ENCODE assay signal across 16 mouse cellular contexts in the genomic region with DNA sequence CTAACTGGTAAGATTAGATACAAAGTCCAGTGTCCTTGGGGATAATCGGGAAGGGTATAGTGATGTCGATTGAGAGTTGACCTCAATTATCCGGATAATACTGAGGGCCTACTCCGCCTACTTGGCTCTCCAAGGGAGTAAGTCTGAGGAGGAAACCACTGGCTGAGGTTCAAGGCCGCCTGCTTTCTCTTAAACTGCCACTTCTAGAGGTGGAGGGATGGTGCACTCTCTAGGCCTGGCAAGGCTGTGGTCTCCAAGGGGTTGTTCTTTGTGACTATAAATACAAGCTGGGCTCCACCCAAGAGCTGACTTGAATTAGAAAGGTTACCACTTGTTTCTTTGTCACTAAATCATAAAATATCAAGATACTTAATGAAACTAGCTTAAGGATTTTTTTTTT. TPM values are rescaled to one million over a fixed set of nuclear protein-coding genes. Genes with fewer than 3 reads are reported as not detected.
DNase-seq lines count a peak whose midpoint lies in the region; ATAC-seq and TF ChIP-seq lines count a peak whose summit lies in the region.
"Had no signal": no experiment of that assay in that cellular context is flagged by ENCODE, and none has a peak within 500 bp of the region (broad histone marks: within the 10 kb centered on the region; RNA-seq: fewer than 3 reads in every experiment).

No protein-coding gene starts in this region.

- no peak overlapping the region for H3K4me3 ChIP-seq in heart, adult 2 months
- H3K4me3 ChIP-seq: embryonic facial prominence, embryonic 12.5 days; forebrain, embryonic 10.5 days had no signal

- no peak overlapping the region for H3K27ac ChIP-seq in heart, adult 2 months
- H3K27ac ChIP-seq: embryonic facial prominence, embryonic 12.5 days; forebrain, embryonic 10.5 days; liver, embryonic 14.5 days had no signal

- no peak for ATAC-seq in granulocyte monocyte progenitor cell, adult 5-6 weeks (replicated peaks; ENCODE audit: poor library complexity, severe bottlenecking)

- no peak for TF ChIP-seq POLR2A in heart, adult 2 months (IDR thresholded peaks at IDR 0.05; ENCODE audit: insufficient read depth, low read depth, low read length)

- H3K36me3 ChIP-seq in heart, adult 2 months (ENCODE audit: control insufficient read depth, insufficient read depth, low read length), result peaks cover 3% of the 10 kb centered on the region; the same call in 1 of the 2 replicates

- intact Hi-C loops in heart, adult 2 months (cut with DNase I), result no loop called here
- intact Hi-C loops in heart, postnatal 25 days (cut with DNase I), result no loop called here

- no peaks in the 10 kb centered on the region for H3K27me3 ChIP-seq in heart, adult 2 months (ENCODE audit: control insufficient read depth, insufficient read depth, low read length)
- H3K27me3 ChIP-seq: CH12.LX; embryonic facial prominence, embryonic 12.5 days had no signal

- peaks cover 2% of the 10 kb centered on the region for H3K4me1 ChIP-seq in heart, adult 2 months (ENCODE audit: control insufficient read depth, insufficient read depth, low read length)
- H3K4me1 ChIP-seq: embryonic facial prominence, embryonic 12.5 days had no signal

- H3K9ac ChIP-seq in heart, adult 2 months (ENCODE audit: low read depth, low read length), result no peak overlapping the region
- H3K9ac ChIP-seq: embryonic facial prominence, embryonic 12.5 days; liver, embryonic 14.5 days had no signal

- TF ChIP-seq EP300 in heart, adult 2 months (IDR thresholded peaks at IDR 0.05; ENCODE audit: insufficient read depth, low read depth, low read length), result no peak

- DNase-seq in adrenal gland, adult (ENCODE audit: inconsistent age in 2 of 2, low spot score in 1 of 2), result peak; percentile 27 to 63
- DNase-seq in adrenal gland, adult 18-20 months (ENCODE audit: low spot score in 2 of 2), result no peak
- peak; percentile 26 to 41 for DNase-seq in heart, adult 2 months
- no peak for DNase-seq in heart, postnatal 25 days (ENCODE audit: low spot score)
- peak; percentile 14 for DNase-seq in adrenal gland, adult 8-10 months
- DNase-seq in ovary, adult 18-20 months (ENCODE audit: low spot score), result peak; percentile 73
- DNase-seq in right cerebral cortex, adult 2 months (ENCODE audit: low spot score in 2 of 2), result no peak
- DNase-seq: kidney, adult 8-10 months; lung, postnatal 36 days; right cerebral cortex, postnatal 25 days; thymus, postnatal 4 days had no signal

- TF ChIP-seq CTCF in heart, adult 2 months (IDR thresholded peaks at IDR 0.05), result no peak

- 36% methylated on average over 5 of the region's 5 CpGs for WGBS in heart, adult 2 months

- no peaks in the 10 kb centered on the region for H3K79me2 ChIP-seq in heart, adult 2 months (replicated peaks; ENCODE audit: control insufficient read depth, insufficient read depth, low read length)

RNA-seq across cellular contexts. Expression of gene Cdc40, which starts 43.0 kb away (rescaled TPM):
- total RNA-seq in adrenal gland, adult 18-20 months (2021), result 10 to 100 TPM; 20.6 to 23.3 TPM
- total RNA-seq in heart, adult 2 months (2021), result 10 to 100 TPM; 18.6 to 19.3 TPM
- polyA plus RNA-seq in heart, adult 2 months (2012; rRNA removed), result 8.6 and 19.1 TPM in 2 replicates
- 10 to 100 TPM; 19.1 to 20.2 TPM for total RNA-seq in heart, postnatal 25 days (2021)
- 10 to 100 TPM; 27.0 to 33.0 (median 28.7) TPM for total RNA-seq in adrenal gland, adult 8-10 months (2022)
- total RNA-seq in granulocyte monocyte progenitor cell, adult 5-6 weeks (2014; fragmentation: Nextera tagmentation), result 63.7 and 64.7 TPM in 2 replicates
- 42.3 and 48.3 TPM in 2 replicates for total RNA-seq in granulocyte monocyte progenitor cell, adult 5-6 weeks (2017)

RNA-seq across cellular contexts. Expression of gene Wasf1, which starts 43.2 kb away (rescaled TPM):
- total RNA-seq in adrenal gland, adult 18-20 months (2021), result 1 to 10 TPM; 2.9 to 5.2 TPM
- under 1 TPM; 0.43 to 0.63 TPM for total RNA-seq in heart, adult 2 months (2021)
- 0.47 and 0.53 TPM in 2 replicates for polyA plus RNA-seq in heart, adult 2 months (2012; rRNA removed)
- total RNA-seq in heart, postnatal 25 days (2021), result under 1 TPM; 0.70 to 0.78 TPM
- 1 to 10 TPM; 4.1 to 6.9 (median 5.2) TPM for total RNA-seq in adrenal gland, adult 8-10 months (2022)
- total RNA-seq in granulocyte monocyte progenitor cell, adult 5-6 weeks (2014; fragmentation: Nextera tagmentation), result not detected in 2 replicates
- not detected in 2 replicates for total RNA-seq in granulocyte monocyte progenitor cell, adult 5-6 weeks (2017)
- total RNA-seq: CH12.LX had no signal

Comparison
In these comparisons a context has a peak if more than half of its experiments do, and no peak if none do; other contexts are left out.
1. DNase-seq: peak in adrenal gland, adult (2 of 2), heart, adult 2 months (2 of 2), adrenal gland, adult 8-10 months (single experiment) and ovary, adult 18-20 months (single experiment); none in adrenal gland, adult 18-20 months (0 of 2), heart, postnatal 25 days (single experiment) and right cerebral cortex, adult 2 months (0 of 2).